Mouse (Mus musculus): ENCODE data around the gene Socs1. TPM values are rescaled to one million over a fixed set of nuclear protein-coding genes. Genes with fewer than 3 reads are reported as not detected.

Gene Socs1
- polyA plus RNA-seq, 1 experiment, result 0.75 TPM

DNA sequence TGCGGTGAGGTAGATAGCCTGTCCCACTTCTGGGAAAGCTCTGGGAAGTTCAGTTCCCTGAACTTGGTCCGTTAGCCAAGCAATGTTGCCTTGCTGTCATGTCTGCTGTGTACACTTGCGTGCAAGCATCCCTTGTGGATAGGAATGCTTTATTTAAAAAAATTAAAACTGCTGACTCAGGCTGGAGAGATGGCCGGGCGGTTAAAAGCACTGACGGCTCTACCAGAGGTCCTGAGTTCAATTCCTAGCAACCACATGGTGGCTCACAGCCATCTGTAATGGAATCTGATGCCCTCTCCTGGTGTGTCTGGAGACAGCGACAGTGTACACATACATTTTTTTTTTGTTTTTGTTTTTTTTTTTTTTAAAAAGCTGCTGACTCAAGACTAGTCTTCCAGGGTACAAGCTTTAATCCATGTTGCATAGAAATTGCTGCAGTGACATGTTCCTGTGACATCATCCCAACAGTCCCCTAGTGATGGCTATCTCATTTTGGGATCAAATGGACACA, 2.3 kb upstream of the Socs1 start:
- no peak overlapping the region for H3K4me3 ChIP-seq (ENCODE audit: insufficient read depth, low read length)
- no peak for TF ChIP-seq CTCF (IDR thresholded peaks at IDR 0.05; ENCODE audit: low read depth, low read length)
- no peak for TF ChIP-seq POLR2A (IDR thresholded peaks at IDR 0.05; ENCODE audit: borderline replicate concordance, low read depth, low read length)
- no peak overlapping the region for H3K27ac ChIP-seq (ENCODE audit: insufficient read depth, low read depth, low read length)
- H3K4me1 ChIP-seq (ENCODE audit: control insufficient read depth, insufficient read depth, low read length), result peaks cover under 1% of the 10 kb centered on the region; the same call in 1 of the 2 replicates

DNA sequence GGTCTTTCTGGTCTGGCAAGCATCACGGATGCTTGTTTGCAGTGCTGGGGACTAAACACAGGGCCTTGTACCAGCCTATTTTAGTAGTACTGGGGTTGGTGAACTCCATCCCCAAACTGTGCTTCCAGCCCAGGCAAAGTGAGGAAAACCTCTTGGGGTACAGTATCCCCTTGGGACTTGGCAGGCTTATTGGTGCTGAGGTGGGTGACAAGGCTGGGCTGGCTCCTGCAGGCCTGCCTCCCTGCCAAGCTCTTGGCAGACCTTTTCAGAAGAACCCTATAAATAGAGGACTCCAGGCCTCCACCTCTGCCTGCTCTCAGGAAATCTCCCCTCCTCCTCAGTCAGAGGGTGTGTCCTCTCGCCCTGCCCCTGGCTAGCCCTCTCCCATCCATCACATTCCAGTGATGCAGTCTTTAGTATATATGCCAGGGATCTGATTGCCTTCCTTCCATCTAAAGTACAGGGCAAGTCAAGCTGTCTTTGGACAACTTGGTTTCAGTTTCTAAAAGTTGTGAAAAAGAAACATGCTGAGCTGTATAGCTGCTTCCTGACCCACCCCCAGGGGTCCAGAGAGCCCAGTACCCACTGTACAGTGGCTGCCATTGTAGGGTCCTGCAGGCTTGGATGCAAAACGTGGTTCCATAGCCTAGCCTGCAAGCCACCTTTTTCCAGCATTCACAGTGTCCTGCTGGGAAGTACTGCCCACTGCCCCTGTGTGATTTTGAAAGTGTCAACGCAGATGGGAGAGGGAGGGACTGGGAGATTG, 1.6 kb upstream of the Socs1 start:
- Histone ChIP-seq H3K4me1 (ENCODE audit: control insufficient read depth, insufficient read depth, low read length) (peaks cover 5% of the 10 kb centered on the region; the same call in 1 of the 2 replicates), H3K27ac (ENCODE audit: insufficient read depth, low read depth, low read length) (no peak overlapping the region), H3K4me3 (ENCODE audit: insufficient read depth, low read length) (no peak overlapping the region)
- no peak for TF ChIP-seq POLR2A (IDR thresholded peaks at IDR 0.05; ENCODE audit: borderline replicate concordance, low read depth, low read length)
- no peak for TF ChIP-seq CTCF (IDR thresholded peaks at IDR 0.05; ENCODE audit: low read depth, low read length)

DNA sequence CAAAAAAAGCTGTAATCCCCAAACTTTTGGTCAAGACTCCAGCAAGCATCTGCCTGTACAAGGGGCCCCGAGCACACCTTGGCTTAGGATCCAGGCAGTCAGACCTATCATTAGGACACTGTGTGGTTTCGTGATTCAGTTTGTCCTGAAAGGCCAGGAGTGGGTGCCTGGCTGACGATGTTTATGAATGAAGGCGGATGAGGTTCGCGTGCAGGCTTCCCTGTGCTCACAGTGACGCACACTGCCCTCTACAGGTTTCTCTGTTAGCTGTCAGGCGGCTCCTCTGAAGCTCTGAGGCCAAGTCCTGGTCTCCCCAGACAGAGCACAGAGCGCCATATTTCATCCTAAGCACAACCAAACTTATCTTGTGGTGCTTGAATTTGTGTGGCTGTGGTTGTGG, 952 bp upstream of the Socs1 start:
- TF ChIP-seq POLR2A (IDR thresholded peaks at IDR 0.05; ENCODE audit: borderline replicate concordance, low read depth, low read length) (no peak), CTCF (IDR thresholded peaks at IDR 0.05; ENCODE audit: low read depth, low read length) (peak; percentile 24; the same call in 1 of the 2 replicates)
- Histone ChIP-seq H3K27ac (ENCODE audit: insufficient read depth, low read depth, low read length) (peak overlapping the region; percentile 58), H3K4me1 (ENCODE audit: control insufficient read depth, insufficient read depth, low read length) (peaks cover 5% of the 10 kb centered on the region; the same call in 1 of the 2 replicates), H3K4me3 (ENCODE audit: insufficient read depth, low read length) (peak overlapping the region; percentile 81)

DNA sequence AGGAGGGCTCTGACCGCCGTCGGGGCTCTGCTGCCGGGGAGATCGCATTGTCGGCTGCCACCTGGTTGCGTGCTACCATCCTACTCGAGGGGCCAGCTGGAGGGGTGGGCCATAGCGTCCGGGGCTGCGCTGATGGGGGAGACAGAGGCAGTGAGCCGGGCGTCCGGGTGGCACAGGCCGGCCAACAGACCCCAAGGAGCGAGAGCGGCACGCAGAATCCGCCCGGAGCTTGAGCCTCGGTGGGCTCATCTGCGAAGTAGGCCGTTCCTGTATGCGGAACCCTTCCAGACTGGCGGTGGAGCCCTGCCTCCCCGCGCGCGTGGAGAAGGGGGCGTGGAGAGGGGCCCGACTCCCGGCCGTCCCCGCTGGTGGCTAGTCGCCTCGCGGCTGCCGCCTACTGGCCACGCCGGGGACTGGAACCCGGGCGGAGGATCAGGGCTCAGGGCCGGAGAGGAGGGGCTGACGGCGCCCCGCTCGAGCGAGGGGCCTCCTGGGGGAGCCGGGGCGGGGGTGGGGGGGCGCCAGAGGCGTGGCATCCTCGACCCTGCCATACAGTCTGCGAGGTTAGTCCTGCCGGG, 454 bp downstream of the Socs1 start:
- peak overlapping the region; percentile 71 for H3K27ac ChIP-seq (ENCODE audit: insufficient read depth, low read depth, low read length)
- TF ChIP-seq POLR2A (IDR thresholded peaks at IDR 0.05; ENCODE audit: borderline replicate concordance, low read depth, low read length) (no peak), CTCF (IDR thresholded peaks at IDR 0.05; ENCODE audit: low read depth, low read length) (peak; percentile 38; the same call in 1 of the 2 replicates)
- peaks cover 5% of the 10 kb centered on the region; the same call in 1 of the 2 replicates for H3K4me1 ChIP-seq (ENCODE audit: control insufficient read depth, insufficient read depth, low read length)
- peak overlapping the region; percentile 81 for H3K4me3 ChIP-seq (ENCODE audit: insufficient read depth, low read length)

DNA sequence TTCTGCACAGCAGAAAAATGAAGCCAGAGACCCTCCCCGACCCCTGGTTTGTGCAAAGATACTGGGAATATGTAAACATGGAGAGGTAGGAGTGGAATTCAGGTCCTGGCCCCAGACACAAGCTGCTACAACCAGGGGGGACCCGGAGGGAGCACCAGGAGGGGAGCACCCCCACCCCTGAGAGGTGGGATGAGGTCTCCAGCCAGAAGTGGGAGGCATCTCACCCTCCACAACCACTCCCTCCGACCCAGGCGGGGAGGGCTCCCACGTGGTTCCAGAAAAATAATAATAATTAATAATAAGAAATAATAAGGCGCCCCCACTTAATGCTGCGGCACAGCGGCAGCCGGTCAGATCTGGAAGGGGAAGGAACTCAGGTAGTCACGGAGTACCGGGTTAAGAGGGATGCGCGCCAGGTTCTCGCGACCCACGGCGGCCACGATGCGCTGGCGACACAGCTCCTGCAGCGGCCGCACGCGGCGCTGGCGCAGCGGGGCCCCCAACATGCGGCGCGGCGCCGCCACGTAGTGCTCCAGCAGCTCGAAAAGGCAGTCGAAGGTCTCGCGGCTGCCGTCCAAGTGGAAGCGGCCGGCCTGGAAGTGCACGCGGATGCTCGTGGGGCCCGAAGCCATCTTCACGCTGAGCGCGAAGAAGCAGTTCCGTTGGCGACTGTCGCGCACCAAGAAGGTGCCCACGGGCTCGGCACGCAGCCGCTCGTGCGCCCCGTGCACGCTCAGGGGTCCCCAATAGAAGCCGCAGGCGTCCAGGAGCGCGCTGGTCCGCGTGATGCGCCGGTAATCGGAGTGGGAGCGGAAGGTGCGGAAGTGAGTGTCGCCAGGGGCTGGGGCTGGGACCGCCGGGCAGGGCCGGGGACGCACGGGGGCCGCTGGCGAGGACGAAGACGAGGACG, 1.2 kb downstream of the Socs1 start:
- TF ChIP-seq CTCF (IDR thresholded peaks at IDR 0.05; ENCODE audit: low read depth, low read length), result no peak
- TF ChIP-seq POLR2A (IDR thresholded peaks at IDR 0.05; ENCODE audit: borderline replicate concordance, low read depth, low read length), result no peak
- H3K4me3 ChIP-seq (ENCODE audit: insufficient read depth, low read length), result peak overlapping the region; percentile 81
- no peak overlapping the region for H3K27ac ChIP-seq (ENCODE audit: insufficient read depth, low read depth, low read length)
- peaks cover 5% of the 10 kb centered on the region; the same call in 1 of the 2 replicates for H3K4me1 ChIP-seq (ENCODE audit: control insufficient read depth, insufficient read depth, low read length)

DNA sequence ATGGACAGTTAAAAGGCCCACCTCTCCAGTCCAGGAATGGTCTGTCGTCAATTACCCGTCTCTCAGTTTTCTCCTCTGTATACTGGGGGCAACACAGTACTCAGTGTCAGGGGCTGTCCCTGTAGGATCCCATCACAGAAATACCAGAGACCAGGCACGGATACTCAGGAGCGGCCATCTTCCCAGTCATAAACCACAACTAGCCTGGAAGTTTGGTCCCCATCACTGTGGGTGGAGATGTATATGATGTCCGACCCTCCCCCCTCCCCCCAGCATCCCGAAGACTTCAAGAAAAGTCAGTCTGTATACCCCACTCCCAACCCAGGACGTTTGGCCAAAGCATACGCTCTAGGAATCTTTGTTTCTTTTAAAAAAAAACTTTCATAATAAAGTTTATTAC, 1.9 kb downstream of the Socs1 start:
- no peak overlapping the region for H3K27ac ChIP-seq (ENCODE audit: insufficient read depth, low read depth, low read length)
- peaks cover 5% of the 10 kb centered on the region; the same call in 1 of the 2 replicates for H3K4me1 ChIP-seq (ENCODE audit: control insufficient read depth, insufficient read depth, low read length)
- no peak for TF ChIP-seq POLR2A (IDR thresholded peaks at IDR 0.05; ENCODE audit: borderline replicate concordance, low read depth, low read length)
- TF ChIP-seq CTCF (IDR thresholded peaks at IDR 0.05; ENCODE audit: low read depth, low read length), result no peak
- no peak overlapping the region for H3K4me3 ChIP-seq (ENCODE audit: insufficient read depth, low read length)

DNA sequence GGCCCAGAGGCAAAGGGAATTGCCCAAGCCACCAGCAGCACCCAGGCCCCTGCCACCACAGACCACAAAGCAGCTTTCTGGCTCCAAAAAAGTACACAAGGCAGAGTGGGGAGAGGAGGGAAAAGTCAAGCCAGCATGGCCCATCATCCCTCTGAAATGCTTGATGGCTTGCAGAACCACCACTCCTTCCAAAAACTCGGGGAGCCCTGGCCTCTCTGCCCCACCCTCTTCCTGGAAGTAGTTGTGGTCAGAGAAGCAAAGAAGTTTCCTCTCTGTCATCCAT, 2.2 kb downstream of the Socs1 start:
- TF ChIP-seq CTCF (IDR thresholded peaks at IDR 0.05; ENCODE audit: low read depth, low read length), result no peak
- TF ChIP-seq POLR2A (IDR thresholded peaks at IDR 0.05; ENCODE audit: borderline replicate concordance, low read depth, low read length), result no peak
- H3K4me1 ChIP-seq (ENCODE audit: control insufficient read depth, insufficient read depth, low read length), result peaks cover 5% of the 10 kb centered on the region; the same call in 1 of the 2 replicates
- no peak overlapping the region for H3K4me3 ChIP-seq (ENCODE audit: insufficient read depth, low read length)
- no peak overlapping the region for H3K27ac ChIP-seq (ENCODE audit: insufficient read depth, low read depth, low read length)

DNA sequence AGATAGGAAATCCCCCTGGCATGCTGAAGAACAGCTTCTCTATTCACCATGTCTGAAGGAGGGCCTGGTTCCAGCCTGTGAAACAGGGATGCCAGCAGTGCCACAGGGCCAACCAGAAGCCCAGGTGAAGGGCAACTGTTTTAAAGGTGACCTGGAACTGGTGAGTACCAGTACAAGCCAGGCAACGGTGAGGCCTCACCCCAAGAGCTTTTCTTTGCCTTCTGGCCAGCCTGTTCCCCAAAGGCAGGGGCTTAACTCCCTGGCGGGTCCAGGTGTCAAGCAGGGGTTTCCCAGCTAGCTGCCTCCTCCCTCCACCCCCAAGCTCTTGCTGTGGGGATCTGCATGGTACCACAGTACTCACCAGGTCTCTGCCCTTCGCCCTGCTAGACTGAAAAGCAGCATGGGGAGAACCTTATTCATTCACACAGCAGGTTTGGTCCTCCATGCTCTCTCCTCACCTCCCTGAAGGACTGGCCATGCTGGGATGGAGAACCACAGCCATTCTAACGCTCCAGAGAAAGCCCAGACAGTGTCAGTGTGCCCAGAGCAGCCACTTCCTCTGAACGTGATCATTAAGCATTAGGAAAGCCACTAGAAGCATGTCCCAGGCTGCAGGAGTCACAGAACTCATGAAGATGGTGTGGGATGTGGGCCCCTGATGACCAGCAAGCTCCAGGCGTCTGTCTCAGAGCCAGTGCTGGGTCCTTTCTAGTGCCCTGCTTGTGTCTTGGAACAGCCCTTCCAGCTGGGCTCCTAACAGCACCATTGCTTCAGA, 2.8 kb downstream of the Socs1 start:
- H3K4me3 ChIP-seq (ENCODE audit: insufficient read depth, low read length), result no peak overlapping the region
- H3K4me1 ChIP-seq (ENCODE audit: control insufficient read depth, insufficient read depth, low read length), result peaks cover 5% of the 10 kb centered on the region; the same call in 1 of the 2 replicates
- TF ChIP-seq CTCF (IDR thresholded peaks at IDR 0.05; ENCODE audit: low read depth, low read length) (no peak), POLR2A (IDR thresholded peaks at IDR 0.05; ENCODE audit: borderline replicate concordance, low read depth, low read length) (no peak)
- no peak overlapping the region for H3K27ac ChIP-seq (ENCODE audit: insufficient read depth, low read depth, low read length)

DNA sequence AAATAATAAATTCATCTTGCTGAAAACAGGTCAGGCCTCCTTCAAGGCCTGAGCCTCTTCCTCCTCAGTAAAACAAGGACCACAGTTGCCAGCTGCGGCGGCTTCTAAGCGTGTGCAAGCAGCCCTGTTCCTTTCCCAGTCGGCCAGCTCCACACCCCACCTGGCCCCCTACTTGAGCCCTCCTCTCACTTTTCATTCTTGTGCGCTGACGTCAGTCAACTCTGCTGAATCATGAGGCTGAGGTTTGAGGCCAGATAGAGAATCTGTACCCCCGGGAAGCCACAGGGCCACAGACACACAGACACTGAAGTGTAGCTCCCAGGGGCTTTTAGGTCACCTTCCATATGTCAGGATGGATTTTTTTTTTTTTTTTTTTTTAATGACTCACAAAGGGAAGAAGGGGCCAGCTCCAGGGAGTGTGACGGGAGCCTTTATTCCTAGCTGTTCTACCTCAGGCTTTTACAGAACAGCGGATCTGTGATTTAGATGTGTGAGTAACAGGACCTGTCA, 3.4 kb downstream of the Socs1 start:
- Histone ChIP-seq H3K27ac (ENCODE audit: insufficient read depth, low read depth, low read length) (no peak overlapping the region), H3K4me3 (ENCODE audit: insufficient read depth, low read length) (no peak overlapping the region)

More for the DNA sequence above, 3.4 kb downstream of the Socs1 start:
- TF ChIP-seq POLR2A (IDR thresholded peaks at IDR 0.05; ENCODE audit: borderline replicate concordance, low read depth, low read length), result no peak
- TF ChIP-seq CTCF (IDR thresholded peaks at IDR 0.05; ENCODE audit: low read depth, low read length), result no peak
- H3K4me1 ChIP-seq (ENCODE audit: control insufficient read depth, insufficient read depth, low read length), result peaks cover 5% of the 10 kb centered on the region; the same call in 1 of the 2 replicates
